Mouse (Mus musculus): ENCODE results near the gene Lcn4.

DNA sequence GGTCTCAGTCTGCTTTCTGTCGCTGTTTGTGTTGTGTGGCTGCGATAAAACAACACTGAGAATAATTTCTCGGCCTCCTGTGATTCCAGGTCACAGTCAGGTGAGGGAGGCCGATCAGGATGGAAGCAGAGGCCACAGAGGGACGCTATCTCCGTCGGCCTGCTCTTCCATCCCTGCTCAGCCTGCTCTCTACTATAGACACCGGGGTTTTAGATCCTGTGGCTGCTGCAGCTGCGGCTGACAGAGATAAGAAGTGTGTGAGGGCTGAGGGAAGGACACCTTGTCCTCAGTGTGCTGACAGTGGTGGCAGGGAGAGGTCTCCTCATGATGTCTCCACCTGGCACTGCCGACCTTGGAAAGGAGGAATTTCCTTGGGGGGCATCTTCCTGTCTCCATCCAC lies 8.0 kb downstream of the Lcn4 start:
- TF ChIP-seq POLR2A (IDR thresholded peaks at IDR 0.05; ENCODE audit: extremely low read depth, insufficient read depth, low read length): no peak
- TF ChIP-seq CTCF (IDR thresholded peaks at IDR 0.05; ENCODE audit: low read depth, low read length): no peak
